Mouse (Mus musculus): ENCODE measurements around the gene Dab2ip. TPM values are rescaled to one million over a fixed set of nuclear protein-coding genes. Genes with fewer than 3 reads are reported as not detected.

Gene Dab2ip
- 57.8 and 60.6 TPM in 2 replicates for polyA plus RNA-seq (2015; fragmentation: Nextera tagmentation; extraction: Ambion mirVana)

DNA sequence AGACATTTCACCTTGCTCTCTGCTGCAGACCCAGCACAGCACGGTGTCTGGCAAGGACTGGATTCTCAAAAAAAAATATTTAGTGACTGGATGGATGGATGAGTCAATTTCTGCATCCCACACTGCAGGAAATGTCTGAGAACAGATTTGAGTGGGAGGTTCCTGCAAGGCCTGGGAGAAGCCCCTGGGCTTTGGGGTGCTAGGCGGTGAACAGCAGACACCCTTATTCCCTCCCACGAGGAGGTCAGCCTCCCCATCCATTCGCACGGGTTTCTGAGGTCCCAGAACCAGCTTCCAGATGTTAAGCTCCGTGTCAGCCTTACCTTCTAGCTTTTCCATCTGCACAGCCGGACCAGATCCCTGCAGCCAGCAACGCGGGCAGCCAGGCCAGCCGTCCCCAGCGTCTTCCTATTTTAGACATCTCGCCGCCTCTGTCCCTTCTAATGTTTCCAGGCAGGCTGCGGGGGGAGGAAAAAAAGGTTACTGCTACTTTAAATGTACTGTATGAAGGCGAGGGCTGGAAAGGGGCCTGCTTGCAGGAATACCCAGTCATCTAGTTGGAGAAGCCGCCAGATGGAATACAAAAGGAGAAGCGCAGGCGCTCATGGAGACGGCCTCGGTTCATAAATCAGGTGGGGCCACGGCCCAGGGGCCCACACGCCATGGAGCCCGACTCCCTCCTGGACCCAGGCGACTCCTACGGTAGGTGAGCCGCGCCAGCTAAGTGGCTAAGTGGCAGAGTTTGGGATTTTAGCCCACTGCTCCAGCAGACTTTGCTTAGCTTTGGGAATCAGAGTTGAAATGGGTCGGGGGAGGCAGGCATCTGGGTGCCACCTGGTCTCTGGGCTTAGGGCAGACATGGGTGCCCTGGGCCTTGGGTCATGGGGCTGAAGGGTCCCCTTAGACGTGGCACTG, at the start of gene Dab2ip:
Dab2ip (plus strand) TSS at position 356 of the 915 bp plus-strand sequence.
- Histone ChIP-seq H3K9ac (peak within 1 kb of the TSS; percentile 32), H3K9me3 (no peaks in the 10 kb centered on the region), H3K27me3 (no peaks in the 10 kb centered on the region), H3K36me3 (no peaks in the 10 kb centered on the region), H3K27ac (peak within 1 kb of the TSS; percentile 88), H3K4me2 (peak within 1 kb of the TSS; percentile 41), H3K4me3 (peak within 1 kb of the TSS; percentile 35), H3K4me1 (peaks cover 42% of the 10 kb centered on the region)
- no peak for ATAC-seq (ENCODE audit: insufficient number of reproducible peaks, low FRiP score, low TSS enrichment, low read depth)
- WGBS, result 28% methylated on average over 29 of the region's 29 CpGs

DNA sequence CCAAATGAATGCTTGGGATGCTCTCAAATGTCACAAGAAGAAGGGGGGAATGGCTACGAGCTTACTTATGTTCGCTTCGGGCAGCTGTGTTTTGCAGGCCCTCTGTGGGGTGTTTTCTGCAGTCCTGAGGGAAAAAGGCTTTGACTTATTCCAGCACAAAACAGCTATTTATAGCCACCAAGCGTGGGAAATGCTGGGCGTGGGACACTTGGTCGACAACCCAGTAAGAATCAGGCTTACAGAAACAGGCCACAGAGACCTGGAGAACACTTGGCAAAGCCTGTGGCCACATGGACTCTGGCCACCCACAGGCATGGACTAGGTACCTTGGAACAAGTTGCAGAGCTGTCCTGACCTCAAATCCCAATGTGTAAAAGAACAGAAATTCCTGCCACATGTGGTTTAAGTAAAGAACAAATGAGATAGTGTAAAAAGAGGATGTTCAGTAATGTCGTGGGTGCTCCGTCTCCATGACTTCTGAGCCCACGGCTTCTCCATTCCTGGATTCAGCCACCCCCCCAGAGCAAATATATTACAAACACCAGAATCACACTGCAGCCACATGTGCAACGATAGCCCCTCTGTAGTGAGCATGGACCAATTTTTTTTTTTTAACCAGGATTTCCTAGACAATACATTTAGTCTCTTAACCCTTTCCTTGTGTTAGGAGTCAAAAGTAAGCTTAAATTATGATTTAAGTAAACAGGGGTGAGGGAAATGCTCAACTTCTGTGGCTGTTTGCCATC, 49.3 kb upstream of the Dab2ip start:
- H3K4me3 ChIP-seq, result no peak overlapping the region
- no peaks in the 10 kb centered on the region for H3K9me3 ChIP-seq
- 13% methylated on average over 10 of the region's 10 CpGs for whole genome bisulfite sequencing
- ATAC-seq (ENCODE audit: insufficient number of reproducible peaks, low FRiP score, low TSS enrichment, low read depth), result peak; percentile 67; the same call in 1 of the 2 replicates
- no peak overlapping the region for H3K4me2 ChIP-seq
- no peaks in the 10 kb centered on the region for H3K36me3 ChIP-seq
- H3K9ac ChIP-seq, result no peak overlapping the region
- H3K4me1 ChIP-seq, result peaks cover 67% of the 10 kb centered on the region
- H3K27me3 ChIP-seq, result no peaks in the 10 kb centered on the region
- H3K27ac ChIP-seq, result peak overlapping the region; percentile 86

DNA sequence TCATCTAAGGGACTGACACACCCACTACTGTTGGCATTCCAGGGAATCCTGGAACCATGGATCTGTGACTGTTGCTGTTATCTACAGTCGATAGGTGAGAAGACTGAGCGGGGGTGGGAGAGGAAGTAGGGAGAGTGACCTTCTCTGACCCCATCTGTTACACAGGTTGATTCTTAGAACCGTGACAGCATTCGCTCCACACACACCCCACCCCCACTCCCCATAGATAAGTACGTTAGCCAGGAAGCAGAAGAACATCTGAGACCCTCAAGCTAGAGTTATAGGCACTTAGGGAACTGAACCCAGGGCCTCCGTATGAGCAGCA, 48.8 kb upstream of the Dab2ip start:
- H3K27me3 ChIP-seq, result no peaks in the 10 kb centered on the region
- WGBS, result 30% methylated on average over 6 of the region's 6 CpGs
- H3K36me3 ChIP-seq, result no peaks in the 10 kb centered on the region
- no peak for ATAC-seq (ENCODE audit: insufficient number of reproducible peaks, low FRiP score, low TSS enrichment, low read depth)
- H3K27ac ChIP-seq, result peak overlapping the region; percentile 86
- no peak overlapping the region for H3K9ac ChIP-seq
- no peak overlapping the region for H3K4me2 ChIP-seq
- H3K9me3 ChIP-seq, result no peaks in the 10 kb centered on the region
- peaks cover 67% of the 10 kb centered on the region for H3K4me1 ChIP-seq
- no peak overlapping the region for H3K4me3 ChIP-seq

GRCm38 (mm10) chr2:35509888-35510287, 48.2 kb upstream of the Dab2ip start:
- no peaks in the 10 kb centered on the region for H3K9me3 ChIP-seq
- WGBS, result 50% methylated on average over 4 of the region's 4 CpGs
- no peak overlapping the region for H3K4me3 ChIP-seq
- peak overlapping the region; percentile 86; the same call in 1 of the 2 replicates for H3K27ac ChIP-seq
- no peak overlapping the region for H3K9ac ChIP-seq
- H3K27me3 ChIP-seq, result no peaks in the 10 kb centered on the region
- no peak overlapping the region for H3K4me2 ChIP-seq
- ATAC-seq (ENCODE audit: insufficient number of reproducible peaks, low FRiP score, low TSS enrichment, low read depth), result no peak
- H3K36me3 ChIP-seq, result no peaks in the 10 kb centered on the region
- peaks cover 67% of the 10 kb centered on the region for H3K4me1 ChIP-seq

GRCm38 (mm10) chr2:35510920-35511319, 47.1 kb upstream of the Dab2ip start:
- Histone ChIP-seq H3K4me2 (no peak overlapping the region), H3K9ac (no peak overlapping the region), H3K4me1 (peaks cover 69% of the 10 kb centered on the region), H3K9me3 (no peaks in the 10 kb centered on the region), H3K36me3 (no peaks in the 10 kb centered on the region), H3K27ac (peak overlapping the region; percentile 38; the same call in 1 of the 2 replicates), H3K4me3 (no peak overlapping the region), H3K27me3 (no peaks in the 10 kb centered on the region)
- WGBS, result 10% methylated on average over 1 of the region's 1 CpGs
- no peak for ATAC-seq (ENCODE audit: insufficient number of reproducible peaks, low FRiP score, low TSS enrichment, low read depth)

DNA sequence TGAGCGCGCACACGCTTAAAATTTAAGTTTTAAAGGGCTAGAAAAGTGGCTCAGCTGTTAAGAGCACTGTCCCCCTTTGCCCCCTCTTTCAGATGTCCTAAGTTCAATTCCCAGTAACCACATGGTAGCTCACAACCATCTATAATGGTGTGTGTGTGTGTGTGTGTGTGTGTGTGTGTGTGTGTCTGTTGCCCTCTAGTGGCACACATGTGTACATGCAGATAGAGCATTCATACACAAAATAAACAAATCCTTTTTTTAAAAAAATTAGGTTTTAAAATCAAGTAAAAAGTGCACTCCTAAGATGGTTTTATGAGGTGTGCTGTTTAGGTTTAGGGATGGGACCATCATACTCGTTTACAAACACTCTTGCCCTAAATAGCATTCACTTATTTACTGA, 45.8 kb upstream of the Dab2ip start:
- no peaks in the 10 kb centered on the region for H3K27me3 ChIP-seq
- no peak overlapping the region for H3K27ac ChIP-seq
- WGBS, result 93% methylated on average over 4 of the region's 4 CpGs
- H3K4me3 ChIP-seq, result no peak overlapping the region
- ATAC-seq (ENCODE audit: insufficient number of reproducible peaks, low FRiP score, low TSS enrichment, low read depth), result no peak
- H3K4me2 ChIP-seq, result no peak overlapping the region
- H3K36me3 ChIP-seq, result no peaks in the 10 kb centered on the region
- H3K9ac ChIP-seq, result no peak overlapping the region
- H3K4me1 ChIP-seq, result peaks cover 57% of the 10 kb centered on the region
- no peaks in the 10 kb centered on the region for H3K9me3 ChIP-seq

GRCm38 (mm10) chr2:35514051-35514892, 43.8 kb upstream of the Dab2ip start:
- H3K9me3 ChIP-seq, result no peaks in the 10 kb centered on the region
- ATAC-seq (ENCODE audit: insufficient number of reproducible peaks, low FRiP score, low TSS enrichment, low read depth), result peak; percentile 87
- H3K36me3 ChIP-seq, result no peaks in the 10 kb centered on the region
- 9% methylated on average over 14 of the region's 14 CpGs for WGBS
- peaks cover 36% of the 10 kb centered on the region for H3K4me1 ChIP-seq
- peak overlapping the region; percentile 93 for H3K27ac ChIP-seq
- no peak overlapping the region for H3K9ac ChIP-seq
- H3K4me2 ChIP-seq, result peak overlapping the region; percentile 30
- H3K27me3 ChIP-seq, result no peaks in the 10 kb centered on the region
- H3K4me3 ChIP-seq, result peak overlapping the region; percentile 12; the same call in 1 of the 2 replicates

- Histone ChIP-seq H3K36me3 (no peaks in the 10 kb centered on the region), H3K27ac (no peak overlapping the region), H3K9ac (no peak overlapping the region), H3K4me1 (no peaks in the 10 kb centered on the region), H3K27me3 (no peaks in the 10 kb centered on the region), H3K4me2 (no peak overlapping the region), H3K4me3 (no peak overlapping the region), H3K9me3 (no peaks in the 10 kb centered on the region)
- ATAC-seq (ENCODE audit: insufficient number of reproducible peaks, low FRiP score, low TSS enrichment, low read depth), result no peak
- 94% methylated on average over 14 of the region's 14 CpGs for WGBS
These were observed 31.3 kb upstream of the Dab2ip start for GRCm38 (mm10) chr2:35526612-35527242.

DNA sequence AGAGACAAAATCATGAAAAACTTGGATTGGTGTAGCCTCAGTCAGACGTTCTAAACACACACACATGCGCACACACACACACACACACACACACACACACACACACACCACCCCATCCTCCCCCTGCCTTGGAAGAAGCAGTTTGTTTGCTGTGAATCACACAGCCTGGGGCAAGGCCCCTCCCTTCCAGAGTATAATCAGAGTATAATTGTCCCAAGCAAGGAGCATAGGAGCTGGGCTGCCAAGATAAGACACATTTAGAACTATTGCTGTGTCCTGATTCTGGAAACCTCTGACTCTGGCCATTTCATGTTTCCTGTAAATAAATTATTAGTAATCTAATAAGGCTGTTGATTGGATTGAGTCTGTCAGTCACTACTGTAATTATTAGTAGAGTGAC, 29.0 kb upstream of the Dab2ip start:
- Histone ChIP-seq H3K4me2 (no peak overlapping the region), H3K27me3 (no peaks in the 10 kb centered on the region), H3K36me3 (no peaks in the 10 kb centered on the region), H3K4me3 (no peak overlapping the region), H3K27ac (no peak overlapping the region), H3K9ac (no peak overlapping the region), H3K9me3 (no peaks in the 10 kb centered on the region), H3K4me1 (no peaks in the 10 kb centered on the region)
- no peak for ATAC-seq (ENCODE audit: insufficient number of reproducible peaks, low FRiP score, low TSS enrichment, low read depth)
- WGBS, result 65% methylated on average over 2 of the region's 2 CpGs

- Histone ChIP-seq H3K9me3 (no peaks in the 10 kb centered on the region), H3K27ac (no peak overlapping the region), H3K27me3 (no peaks in the 10 kb centered on the region), H3K4me2 (no peak overlapping the region), H3K4me3 (no peak overlapping the region), H3K36me3 (no peaks in the 10 kb centered on the region), H3K9ac (no peak overlapping the region), H3K4me1 (no peaks in the 10 kb centered on the region)
- ATAC-seq (ENCODE audit: insufficient number of reproducible peaks, low FRiP score, low TSS enrichment, low read depth), result no peak
- WGBS, result 55% methylated on average over 4 of the region's 4 CpGs
These were observed 28.2 kb upstream of the Dab2ip start for GRCm38 (mm10) chr2:35529856-35530255.

- no peak overlapping the region for H3K27ac ChIP-seq
- H3K4me3 ChIP-seq, result no peak overlapping the region
- no peak overlapping the region for H3K4me2 ChIP-seq
- no peak for ATAC-seq (ENCODE audit: insufficient number of reproducible peaks, low FRiP score, low TSS enrichment, low read depth)
- no peak overlapping the region for H3K9ac ChIP-seq
- H3K27me3 ChIP-seq, result no peaks in the 10 kb centered on the region
- WGBS, result 83% methylated on average over 10 of the region's 10 CpGs
- no peaks in the 10 kb centered on the region for H3K36me3 ChIP-seq
- H3K9me3 ChIP-seq, result no peaks in the 10 kb centered on the region
- H3K4me1 ChIP-seq, result no peaks in the 10 kb centered on the region
These were observed 27.3 kb upstream of the Dab2ip start for GRCm38 (mm10) chr2:35530732-35531131.
